Mouse (Mus musculus): ENCODE measurements around the gene Asxl1.
A peak's percentile ranks its signal among the peaks of the same experiment; 100 is the strongest.
"Not testable (repeated sequence)": the region's sequence is repeated elsewhere in the genome, so short reads cannot be mapped to it uniquely, and the experiment has no call there.

The Asxl1 gene

DNA sequence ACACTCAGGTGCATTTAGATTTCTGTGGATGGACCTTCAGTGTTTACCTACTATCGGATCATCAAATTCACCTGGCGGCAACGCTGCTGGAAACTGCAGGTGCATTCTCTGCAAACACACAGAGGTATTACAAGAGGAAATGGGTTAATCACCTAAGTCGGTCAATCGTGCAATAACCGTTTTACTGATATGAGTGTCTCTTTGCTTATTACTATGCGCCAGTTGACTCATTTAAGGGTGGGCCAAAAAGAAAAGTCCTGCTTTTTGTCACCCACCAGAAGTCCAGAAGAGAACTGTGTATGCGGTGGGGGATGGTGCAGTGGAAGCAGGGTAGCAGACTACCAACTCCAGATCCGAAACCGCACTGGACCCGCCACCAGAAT, 567 bp upstream of the Asxl1 start:
- no peak for DNase-seq (ENCODE audit: low read depth)

DNA sequence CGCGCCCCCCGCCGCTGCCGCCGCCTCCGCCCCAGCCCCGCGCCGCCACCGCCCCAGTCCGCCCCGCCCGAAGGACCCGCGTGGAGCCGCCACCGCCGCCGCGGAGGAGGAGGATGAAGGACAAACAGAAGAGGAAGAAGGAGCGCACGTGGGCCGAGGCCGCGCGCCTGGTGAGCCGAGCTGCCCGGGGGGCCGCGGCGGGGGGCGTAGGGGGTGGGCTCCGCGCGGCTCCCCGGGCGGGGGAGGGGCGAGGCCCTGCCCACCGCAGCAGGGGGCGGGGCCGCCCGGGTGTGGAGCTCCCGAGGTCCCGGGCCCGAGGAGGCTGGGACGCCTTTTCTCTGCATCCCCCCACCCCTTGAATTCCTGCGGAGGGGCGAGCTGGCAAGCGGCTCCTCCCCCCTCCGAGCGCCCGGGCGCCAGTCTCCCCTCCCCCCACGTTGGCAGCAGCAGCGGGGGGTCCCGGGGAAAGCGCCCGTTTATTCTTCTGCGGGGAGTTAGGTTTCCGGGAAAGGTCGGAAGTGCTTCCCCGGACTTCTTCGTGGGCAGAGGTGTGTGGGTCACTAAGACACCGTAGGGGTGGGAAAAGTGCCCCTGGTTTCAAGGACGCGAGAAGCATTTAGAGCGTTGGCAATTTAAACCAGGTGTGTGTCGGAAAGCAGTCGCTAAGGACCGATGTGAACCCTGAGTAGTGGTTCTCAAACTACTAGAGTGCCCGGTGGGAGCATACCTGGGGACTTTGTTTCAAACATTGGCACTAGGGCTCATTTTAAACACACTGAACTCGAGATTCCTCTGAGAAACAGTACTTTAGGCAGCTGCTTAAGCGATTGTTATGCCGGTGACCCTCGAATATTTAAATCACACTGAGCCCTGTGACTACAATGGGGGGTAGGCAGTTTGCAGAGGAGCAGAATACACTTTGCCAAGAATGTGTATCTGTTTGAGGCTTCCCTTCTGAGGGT, 873 bp downstream of the Asxl1 start:
- no peak for DNase-seq (ENCODE audit: low read depth)

DNA sequence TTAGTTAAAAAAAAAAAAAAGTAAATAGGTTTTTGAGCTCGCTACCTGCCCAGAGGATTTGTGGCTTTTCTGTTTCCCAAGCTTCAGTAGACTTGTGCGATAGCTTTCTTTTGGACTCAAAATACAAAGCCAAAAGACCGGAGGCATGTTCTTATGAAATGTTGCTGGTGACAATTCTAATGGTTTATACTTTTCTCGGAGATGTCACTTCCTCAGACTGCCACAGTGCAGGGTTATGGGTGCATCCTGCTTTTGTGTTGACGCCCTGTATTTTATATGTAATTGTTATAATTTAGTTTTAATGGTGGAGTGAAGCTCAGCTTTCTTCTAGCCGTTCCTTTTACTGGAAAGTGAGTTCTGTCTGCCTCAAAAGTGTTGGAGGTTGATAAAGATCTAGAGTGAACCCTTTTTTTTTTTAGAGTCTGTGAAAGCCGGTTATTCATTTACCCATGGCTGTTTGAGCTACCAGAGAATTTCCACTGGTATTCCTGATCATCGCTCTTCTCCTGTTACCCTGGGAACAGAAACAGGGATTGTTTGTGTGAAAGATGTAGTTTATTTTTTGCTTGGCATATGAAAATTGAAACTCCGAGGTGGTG, 1.7 kb downstream of the Asxl1 start:
- no peak for DNase-seq (ENCODE audit: low read depth)

DNA sequence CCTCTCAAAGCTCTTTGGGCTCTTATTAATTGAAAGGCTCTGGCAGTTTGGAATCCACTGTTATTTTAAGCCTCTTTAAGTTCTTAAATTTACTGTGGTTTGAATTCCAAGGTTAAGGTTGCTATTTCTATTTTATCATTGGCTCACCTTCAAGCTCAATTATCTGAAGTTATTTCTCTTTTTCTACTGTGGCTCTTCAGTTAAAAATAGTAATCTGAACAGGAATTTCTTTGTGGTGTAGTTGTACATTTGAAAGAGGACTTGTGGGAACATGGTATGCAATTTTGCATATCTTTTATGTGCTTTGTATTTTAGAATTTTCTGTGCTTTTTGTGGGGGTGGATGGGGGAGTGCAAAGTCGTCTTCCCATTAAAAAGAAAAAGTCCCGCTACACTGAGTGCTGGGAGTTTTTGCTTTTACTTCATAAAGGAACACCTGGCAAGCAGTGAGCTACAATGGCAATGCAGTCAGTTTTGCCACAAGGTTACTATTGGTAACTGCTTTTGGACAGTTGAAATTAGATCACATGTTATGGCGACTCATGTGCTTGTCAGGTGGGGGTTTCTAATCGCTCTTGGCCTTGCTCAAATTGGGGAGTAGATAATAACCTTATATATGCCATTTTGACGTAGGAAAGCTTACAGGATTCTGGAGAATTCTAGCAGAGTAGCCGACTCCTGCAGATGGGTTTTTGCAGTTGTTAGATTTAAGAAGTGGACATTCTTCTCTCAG, 2.6 kb downstream of the Asxl1 start:
- DNase-seq (ENCODE audit: low read depth): peak; percentile 51

DNA sequence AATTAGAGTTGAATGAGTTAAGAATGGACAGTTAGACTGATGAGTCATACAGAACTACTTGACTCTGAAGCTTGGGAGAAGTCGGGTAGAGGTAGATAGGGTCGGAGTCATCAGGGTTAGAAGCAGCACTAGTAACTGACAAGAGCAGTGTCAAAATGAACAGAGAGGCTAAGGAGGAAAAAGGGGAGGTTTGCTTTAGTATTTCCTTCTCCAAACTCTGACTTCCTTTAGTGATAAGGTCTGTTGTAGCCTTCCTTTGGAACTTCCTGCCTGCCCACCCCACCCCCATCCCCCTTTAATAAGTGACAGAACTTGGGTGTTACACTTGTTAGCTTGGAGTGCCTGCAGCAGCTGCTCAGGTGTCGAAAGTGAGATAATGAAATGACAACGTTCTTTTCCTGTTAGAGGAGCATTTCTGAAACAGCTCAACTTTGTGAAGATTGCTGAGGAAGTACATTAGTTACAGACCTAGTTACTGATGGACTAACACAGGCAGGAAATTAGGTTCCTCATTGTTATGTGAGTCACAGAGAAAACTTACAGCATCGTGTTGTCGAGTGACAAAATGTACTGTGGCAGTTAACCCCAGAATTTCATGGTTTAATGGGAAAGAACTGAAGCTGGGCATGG, 5.0 kb downstream of the Asxl1 start:
- DNase-seq (ENCODE audit: low read depth): peak; percentile 59

DNA sequence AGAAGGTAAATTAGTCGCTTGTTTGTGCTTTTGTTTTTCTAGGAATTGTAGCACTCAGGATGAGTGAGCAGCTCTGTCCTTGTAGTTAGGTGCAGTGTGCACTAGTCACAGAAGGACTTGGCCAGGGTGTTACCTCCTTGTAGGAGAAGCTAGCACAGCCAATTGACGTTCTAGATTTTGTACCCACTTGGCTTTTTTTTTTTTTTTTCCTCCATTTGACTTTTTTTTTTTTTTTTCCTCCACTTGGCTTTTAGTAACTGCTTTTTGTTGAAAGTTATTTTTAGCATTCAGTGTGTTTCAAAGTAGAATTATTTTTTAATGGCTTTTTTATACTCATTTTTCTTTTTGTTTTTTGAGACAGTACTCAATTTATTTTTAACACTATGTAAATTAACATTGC, 9.0 kb downstream of the Asxl1 start:
- DNase-seq (ENCODE audit: low read depth): no peak

DNA sequence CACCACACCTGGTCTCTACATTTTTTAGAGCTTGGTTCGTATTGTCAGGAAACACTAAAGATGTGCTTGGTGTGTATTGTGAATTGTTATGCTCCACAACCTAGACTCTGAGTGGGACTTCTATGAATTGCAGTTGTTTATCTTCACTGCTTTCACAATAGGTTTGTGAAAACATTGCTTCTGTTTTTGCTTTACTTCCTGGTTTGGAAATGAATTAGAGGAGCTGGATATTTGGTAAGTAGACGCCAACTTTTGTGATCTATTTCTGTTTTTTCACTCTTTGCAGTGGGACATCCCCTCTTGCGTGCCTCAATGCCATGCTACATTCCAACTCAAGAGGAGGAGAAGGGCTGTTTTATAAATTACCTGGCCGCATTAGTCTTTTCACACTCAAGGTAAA, 11.2 kb downstream of the Asxl1 start:
- DNase-seq (ENCODE audit: low read depth): no peak

DNA sequence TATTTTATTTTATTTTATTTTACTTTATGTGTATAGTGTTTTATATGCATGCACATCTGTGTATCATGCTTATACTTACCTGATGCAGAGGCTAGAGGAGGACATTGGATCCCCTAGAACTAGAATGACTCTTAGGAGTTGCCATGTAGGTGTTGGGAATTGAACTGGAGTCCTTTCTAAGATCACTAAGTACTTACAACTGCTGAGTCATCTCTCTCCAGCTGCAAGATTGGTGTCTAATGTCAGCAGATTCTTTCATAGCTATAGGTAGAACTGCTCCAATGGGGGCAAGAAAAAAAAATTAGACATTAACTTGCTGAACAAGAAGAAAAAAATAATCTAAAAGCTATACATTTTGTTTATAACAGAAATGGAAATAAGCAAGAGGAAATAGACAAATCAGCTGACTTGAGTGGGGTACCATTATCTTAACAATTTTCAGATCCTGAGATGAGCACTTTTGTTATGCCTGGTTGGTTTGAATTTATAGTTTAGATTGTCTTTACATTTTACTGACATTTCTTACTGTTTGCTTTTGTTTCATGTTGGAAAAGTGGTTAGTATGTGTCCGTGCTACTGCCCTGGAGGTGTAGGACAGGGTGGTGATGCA, 15.6 kb downstream of the Asxl1 start:
- DNase-seq (ENCODE audit: low read depth): no peak

DNA sequence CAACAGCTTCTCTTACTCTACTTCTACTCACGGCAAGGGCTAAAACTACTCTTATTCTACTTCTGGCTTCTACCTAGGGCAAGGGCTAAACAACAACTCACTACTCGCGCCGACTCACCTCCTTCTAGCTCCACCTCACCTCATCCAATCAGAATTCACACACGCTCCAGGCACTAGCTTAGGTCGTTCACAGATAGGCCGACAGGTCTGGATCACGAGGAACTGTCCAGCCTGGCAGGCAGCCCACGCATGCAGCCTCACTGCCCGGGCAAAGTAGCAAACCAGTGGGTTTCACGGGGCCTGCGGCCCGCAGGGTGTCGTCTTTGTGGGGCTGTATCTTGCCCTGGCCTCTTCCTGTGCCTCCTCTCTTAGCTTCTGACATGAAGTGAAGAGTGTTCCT, 18.9 kb downstream of the Asxl1 start:
- not testable (repeated sequence) for DNase-seq (ENCODE audit: low read depth)

DNA sequence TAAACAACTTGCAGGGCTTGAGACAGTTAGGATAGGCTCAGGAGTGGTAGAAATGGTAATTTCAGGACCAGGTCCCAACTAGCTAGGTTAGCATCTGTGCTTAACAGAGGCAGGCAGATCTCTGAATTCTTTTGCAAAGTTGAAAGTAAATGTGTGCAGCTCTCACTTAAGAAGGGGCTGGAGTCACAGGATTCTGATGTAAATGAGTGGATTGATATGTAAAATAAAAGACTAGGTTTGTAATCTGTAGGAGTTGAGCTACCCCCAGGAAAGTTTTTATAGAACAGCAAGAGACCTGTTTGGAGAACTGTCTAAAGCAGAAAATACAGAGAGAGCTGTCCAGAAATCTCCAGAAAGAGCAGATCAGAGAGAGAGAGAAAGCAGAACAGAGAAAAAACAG, 25.2 kb downstream of the Asxl1 start:
- DNase-seq (ENCODE audit: low read depth): no peak

DNA sequence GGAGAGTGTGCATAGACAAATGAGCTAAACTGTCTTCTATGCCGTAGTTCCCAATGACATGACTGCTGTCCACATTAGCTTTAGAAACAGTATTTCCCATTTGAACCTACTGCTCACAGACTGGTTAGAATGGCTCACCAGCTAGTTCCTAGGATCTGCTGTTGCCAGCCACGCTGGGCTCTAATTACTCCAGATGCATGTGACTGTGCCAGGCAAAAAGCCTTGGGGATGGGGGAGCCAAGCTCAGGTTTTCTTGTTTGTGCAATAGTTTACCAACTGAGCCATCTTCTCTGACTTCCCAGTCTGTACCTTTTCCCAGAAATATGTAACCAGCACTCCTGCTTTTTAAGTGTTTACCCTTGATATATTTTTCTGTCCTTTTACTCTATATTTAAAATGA, 29.8 kb downstream of the Asxl1 start:
- no peak for DNase-seq (ENCODE audit: low read depth)

DNA sequence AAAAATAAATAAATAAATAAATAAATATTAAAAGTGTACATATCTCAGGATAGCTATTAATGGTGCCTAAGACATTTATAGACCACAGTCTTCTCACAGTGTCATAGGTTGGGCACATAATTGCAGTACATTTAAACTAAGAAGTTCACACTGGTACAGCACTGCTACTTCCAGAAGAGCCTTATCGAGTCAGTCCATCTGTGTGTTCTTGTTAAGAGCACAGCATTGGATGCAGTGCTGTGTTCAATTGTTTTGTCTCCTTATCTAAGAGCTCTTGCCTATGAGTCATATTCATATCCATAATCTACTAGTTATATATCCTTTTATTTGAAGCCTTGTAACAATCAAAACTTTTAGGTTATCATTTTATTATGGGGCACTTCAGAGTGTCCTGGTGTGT, 34.9 kb downstream of the Asxl1 start:
- DNase-seq (ENCODE audit: low read depth): peak; percentile 60

DNA sequence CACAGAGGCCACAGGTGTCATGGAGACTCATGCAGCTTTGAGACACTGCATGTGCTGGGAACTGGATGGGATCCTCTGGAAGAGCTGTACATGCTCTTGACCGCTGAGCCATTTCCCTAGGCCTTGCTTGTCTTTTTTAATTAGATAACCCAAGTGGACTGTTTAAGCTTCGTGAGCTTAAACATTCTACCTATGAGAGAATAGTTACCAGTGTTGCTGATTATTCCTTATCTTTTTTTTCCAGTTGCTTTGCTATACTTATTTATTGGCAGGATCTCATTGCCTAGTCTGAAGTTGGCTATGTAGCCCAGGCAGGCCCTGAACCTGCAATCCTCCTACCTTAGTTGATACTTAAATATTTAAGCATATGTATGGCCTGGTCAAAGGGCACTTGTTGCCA, 44.2 kb downstream of the Asxl1 start:
- peak; percentile 15 for DNase-seq (ENCODE audit: low read depth)

DNA sequence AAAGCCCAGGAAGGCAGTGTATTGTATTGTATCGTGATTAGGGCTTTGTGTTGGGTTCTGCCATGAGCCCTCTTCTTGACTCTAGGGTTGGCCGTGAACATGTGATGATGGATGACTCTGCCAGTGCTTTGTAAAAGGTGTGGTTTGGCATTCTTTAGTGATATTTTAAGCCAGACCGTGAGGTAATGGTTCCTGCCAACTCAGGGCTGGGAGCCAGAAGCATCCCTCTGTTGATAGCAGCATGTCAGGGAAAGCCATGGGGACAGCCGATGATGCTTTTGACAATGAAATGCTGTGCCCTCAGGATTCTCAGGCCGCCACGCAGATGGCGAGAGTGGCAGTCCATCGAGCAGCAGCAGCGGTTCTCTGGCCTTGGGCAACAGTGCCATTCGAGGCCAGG, 47.4 kb downstream of the Asxl1 start:
- no peak for DNase-seq (ENCODE audit: low read depth)

DNA sequence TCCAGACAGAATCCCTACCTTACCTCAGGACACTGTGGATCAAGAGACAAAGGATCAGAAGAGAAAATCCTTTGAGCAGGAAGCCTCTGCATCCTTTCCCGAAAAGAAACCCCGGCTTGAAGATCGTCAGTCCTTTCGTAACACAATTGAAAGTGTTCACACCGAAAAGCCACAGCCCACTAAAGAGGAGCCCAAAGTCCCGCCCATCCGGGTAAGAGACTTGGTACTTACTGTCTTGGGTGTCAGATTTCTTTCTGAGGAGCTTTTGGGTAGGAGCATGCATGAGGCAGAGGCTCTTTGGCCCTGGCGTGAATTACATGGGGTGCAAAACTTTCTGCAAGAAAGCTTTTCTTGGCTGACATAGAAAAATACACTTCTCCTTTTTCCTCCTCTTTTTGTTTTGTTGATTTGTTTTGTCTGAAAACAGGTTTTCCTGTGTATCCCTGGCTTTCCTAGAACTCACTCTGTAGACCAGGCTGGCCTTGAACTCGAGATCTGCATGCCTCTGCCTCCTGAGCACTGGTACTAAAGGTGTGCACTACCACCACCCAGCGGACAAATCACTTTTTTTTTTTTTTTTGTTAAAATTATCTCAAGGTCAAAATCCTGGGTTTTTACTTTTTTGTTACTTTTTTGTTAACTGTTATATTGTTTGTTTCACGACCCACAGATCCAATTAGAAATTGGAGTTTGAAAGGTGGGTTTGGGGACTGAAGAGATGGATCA, 52.3 kb downstream of the Asxl1 start:
- DNase-seq (ENCODE audit: low read depth): no peak

DNA sequence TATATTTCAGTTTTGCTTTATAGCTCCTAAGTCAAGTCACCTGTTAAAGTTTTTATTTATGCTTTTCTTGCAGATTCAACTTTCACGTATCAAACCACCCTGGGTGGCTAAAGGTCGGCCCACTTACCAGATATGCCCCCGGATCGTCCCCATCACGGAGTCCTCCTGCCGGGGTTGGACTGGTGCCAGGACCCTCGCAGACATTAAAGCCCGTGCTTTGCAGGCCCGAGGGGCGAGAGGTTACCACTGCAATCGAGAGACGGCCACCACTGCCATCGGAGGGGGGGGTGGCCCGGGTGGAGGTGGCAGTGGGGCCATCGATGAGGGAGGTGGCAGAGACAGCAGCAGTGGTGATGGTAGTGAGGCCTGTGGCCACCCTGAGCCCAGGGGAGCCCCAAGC, 53.5 kb downstream of the Asxl1 start:
- DNase-seq (ENCODE audit: low read depth): no peak

DNA sequence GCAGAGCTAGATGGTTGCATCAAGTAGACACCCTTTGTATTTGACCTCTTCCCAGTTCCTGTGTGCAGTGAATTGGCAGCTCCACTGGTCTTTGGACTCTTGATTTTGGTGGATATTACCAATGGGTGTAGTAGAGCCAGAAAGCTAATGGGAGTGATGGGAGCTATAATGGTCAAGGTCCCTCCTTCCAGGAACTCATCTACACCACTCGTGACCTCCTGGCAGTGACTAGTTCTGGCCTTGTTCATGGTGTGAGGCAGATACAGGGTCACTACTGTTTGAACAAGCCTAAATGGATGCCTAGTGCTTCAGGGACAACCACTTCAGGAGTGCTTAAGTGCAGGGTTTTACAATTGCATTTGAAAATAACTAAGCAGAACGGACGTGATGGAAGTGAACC, 58.4 kb downstream of the Asxl1 start:
- DNase-seq (ENCODE audit: low read depth): no peak

DNA sequence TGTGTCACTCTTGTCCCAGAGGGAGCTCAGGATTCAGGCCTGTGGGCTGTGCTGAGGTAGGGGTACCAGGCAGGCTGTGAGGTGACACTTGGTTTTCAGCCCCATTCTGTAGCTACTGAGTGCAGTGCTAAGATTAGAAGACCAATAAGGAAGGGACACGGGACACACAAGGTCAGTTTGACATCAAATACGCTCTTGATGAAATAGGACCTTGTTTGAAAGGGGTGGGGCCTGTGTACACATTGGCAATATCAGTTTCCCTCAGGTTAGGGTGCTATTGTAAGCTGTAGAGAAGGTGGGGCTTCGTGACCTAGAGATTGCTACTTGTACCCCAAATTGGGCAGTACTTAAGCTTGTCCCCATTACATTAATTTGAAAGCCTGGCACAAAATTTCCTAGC, 59.3 kb downstream of the Asxl1 start:
- DNase-seq (ENCODE audit: low read depth): no peak

DNA sequence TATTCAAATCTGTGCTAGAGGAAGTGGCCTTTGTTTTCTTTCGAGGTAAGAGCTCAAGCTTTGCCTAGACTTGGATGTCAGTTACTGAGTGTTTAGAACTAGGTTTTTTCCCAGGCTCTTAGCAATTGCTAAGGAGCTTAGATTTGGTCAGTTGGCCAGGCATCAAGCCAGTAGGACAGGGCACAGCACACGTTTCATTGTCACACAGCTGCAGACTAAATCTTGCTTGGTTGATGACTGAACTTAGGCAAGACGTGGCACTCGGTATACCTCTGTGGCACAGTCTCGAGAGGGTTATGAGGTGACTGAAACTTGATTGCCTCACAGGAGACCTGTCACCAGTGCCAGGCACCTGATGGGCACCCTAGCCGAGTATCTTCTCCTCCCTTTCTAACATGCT, 61.3 kb downstream of the Asxl1 start:
- DNase-seq (ENCODE audit: low read depth): no peak

DNA sequence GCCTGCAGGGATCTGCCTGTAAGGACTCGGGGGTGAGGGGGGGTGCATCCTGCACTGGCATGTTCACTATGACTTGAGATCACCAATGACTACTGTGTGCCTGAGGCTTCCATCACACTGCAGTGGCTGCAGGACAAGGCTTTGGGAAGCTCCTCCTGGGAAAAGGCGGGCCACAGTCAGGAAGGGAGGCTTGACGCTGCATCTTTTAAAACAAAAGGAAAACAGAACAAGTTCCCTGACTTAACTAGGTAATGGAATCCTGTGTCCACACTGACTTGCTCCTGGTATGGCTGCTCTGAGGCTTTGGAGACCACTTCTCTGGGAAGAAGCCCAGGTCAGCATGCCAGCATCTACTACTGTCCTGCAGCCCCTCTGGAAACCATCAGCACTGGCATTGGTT, 63.3 kb downstream of the Asxl1 start:
- no peak for DNase-seq (ENCODE audit: low read depth)

DNA sequence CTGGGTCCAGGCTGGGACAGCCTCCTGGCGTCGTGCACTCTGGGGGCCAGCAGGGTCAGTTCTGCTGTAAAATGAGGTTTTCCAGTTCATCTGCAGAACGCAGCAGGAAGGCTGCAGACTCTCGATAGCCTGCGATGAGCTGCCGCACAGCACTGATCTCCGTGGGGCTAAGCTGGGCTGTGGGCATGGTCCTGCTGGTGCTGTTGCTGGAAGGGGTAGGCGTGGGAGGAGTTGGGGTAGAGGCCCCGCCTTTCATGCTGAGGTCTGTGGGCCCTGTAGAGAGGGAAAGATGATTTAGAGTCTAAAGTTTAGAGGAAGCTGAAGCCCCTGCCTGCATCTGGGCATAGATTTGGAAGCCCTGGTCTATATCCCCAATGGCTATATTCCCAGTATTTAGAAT, 65.9 kb downstream of the Asxl1 start:
- no peak for DNase-seq (ENCODE audit: low read depth)

All from c-Kit-positive CD71-positive TER-119-negative erythroid progenitor cells, embryonic 14.5 days (primary cell).